Mouse (Mus musculus) liver, postnatal 0 days (tissue): ENCODE measurements around the gene Zfp292.

ENCODE experiments used
- CTCF ChIP-seq: sonication (generic); IDR thresholded peaks from 2 replicates; pipeline ENCODE4 v1.5.1; 2016; ENCODE audit warnings: antibody characterized with exemption, low read depth
- EP300 ChIP-seq: IDR thresholded peaks from 2 replicates; pipeline ENCODE4 v1.6.1; 2016; ENCODE audit warnings: antibody characterized with exemption, low read depth, mild to moderate bottlenecking

- no peak for TF ChIP-seq CTCF
- no peak for TF ChIP-seq EP300
These were observed 7.0 kb upstream of the Zfp292 start for GRCm38 (mm10) chr4:34889812-34890185.
